In the genomic region with DNA sequence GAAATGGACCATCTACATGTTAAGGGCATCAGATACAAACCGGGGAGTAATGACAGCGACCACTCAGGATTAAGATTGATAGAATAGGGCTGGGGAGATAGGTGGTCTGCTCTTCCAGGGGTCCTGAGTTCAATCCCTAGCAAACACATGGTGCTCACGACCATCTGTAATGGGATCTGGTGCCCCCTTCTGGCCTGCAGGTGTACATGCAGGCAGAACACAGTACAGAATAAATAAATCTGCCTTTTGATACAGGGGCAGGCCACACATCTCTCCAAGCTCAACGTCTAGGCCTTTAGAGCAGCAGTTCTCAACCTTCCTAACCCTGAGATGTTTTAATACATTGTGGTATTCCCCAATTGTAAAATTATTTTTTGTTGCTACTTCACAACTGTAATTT, we compare ENCODE assay signal across 9 mouse cellular contexts.
DNase-seq lines count a peak whose midpoint lies in the region; ATAC-seq and TF ChIP-seq lines count a peak whose summit lies in the region.
"Had no signal": no experiment of that assay in that cellular context is flagged by ENCODE, and none has a peak within 500 bp of the region (broad histone marks: within the 10 kb centered on the region; RNA-seq: fewer than 3 reads in every experiment).

No protein-coding gene starts in this region.

- ATAC-seq in heart, embryonic 12.5 days (ENCODE audit: insufficient number of reproducible peaks, low FRiP score), result no peak
- peak; percentile 51; the same call in 1 of the 2 replicates for ATAC-seq in hindbrain, embryonic 16.5 days

- no peak overlapping the region for H3K4me3 ChIP-seq in heart, embryonic 10.5 days
- H3K4me3 ChIP-seq in heart, embryonic 12.5 days, result no peak overlapping the region
- H3K4me3 ChIP-seq in spleen, adult 2 months (ENCODE audit: extremely low read depth, insufficient read depth, insufficient read length), result no peak overlapping the region
- no peak overlapping the region for H3K4me3 ChIP-seq in hindbrain, embryonic 16.5 days (ENCODE audit: low read length)
- H3K4me3 ChIP-seq: embryonic facial prominence, embryonic 12.5 days had no signal

- peaks cover 6% of the 10 kb centered on the region; the same call in 1 of the 2 replicates for H3K4me1 ChIP-seq in heart, embryonic 10.5 days
- H3K4me1 ChIP-seq in heart, embryonic 12.5 days (replicated peaks), result peaks cover 4% of the 10 kb centered on the region; the same call in 1 of the 2 replicates
- no peaks in the 10 kb centered on the region for H3K4me1 ChIP-seq in spleen, adult 2 months (ENCODE audit: control insufficient read depth, insufficient read depth, insufficient read length)
- peaks cover 4% of the 10 kb centered on the region; the same call in 1 of the 2 replicates for H3K4me1 ChIP-seq in hindbrain, embryonic 16.5 days (ENCODE audit: control insufficient read depth, insufficient read depth, low read depth, low read length)
- H3K4me1 ChIP-seq: embryonic facial prominence, embryonic 12.5 days had no signal

- no peaks in the 10 kb centered on the region for H3K36me3 ChIP-seq in heart, embryonic 10.5 days
- no peaks in the 10 kb centered on the region for H3K36me3 ChIP-seq in heart, embryonic 12.5 days
- no peaks in the 10 kb centered on the region for H3K36me3 ChIP-seq in spleen, adult 2 months (ENCODE audit: control insufficient read depth, insufficient read depth, low read length)
- no peaks in the 10 kb centered on the region for H3K36me3 ChIP-seq in hindbrain, embryonic 16.5 days (ENCODE audit: control insufficient read depth, insufficient read depth, low read length)
- H3K36me3 ChIP-seq: embryonic facial prominence, embryonic 12.5 days had no signal

- TF ChIP-seq POLR2A in spleen, adult 2 months (IDR thresholded peaks at IDR 0.05; ENCODE audit: low read depth, low read length), result no peak

- H3K4me2 ChIP-seq in heart, embryonic 12.5 days, result no peak overlapping the region
- H3K4me2 ChIP-seq in hindbrain, embryonic 16.5 days (ENCODE audit: low read length), result no peak overlapping the region
- H3K4me2 ChIP-seq: embryonic facial prominence, embryonic 12.5 days had no signal

- no peak overlapping the region for H3K9ac ChIP-seq in heart, embryonic 12.5 days
- no peak overlapping the region for H3K9ac ChIP-seq in hindbrain, embryonic 16.5 days (ENCODE audit: low read depth, low read length)
- H3K9ac ChIP-seq: embryonic facial prominence, embryonic 12.5 days had no signal

- WGBS in heart, embryonic 10.5 days, result 29% methylated on average over 4 of the region's 4 CpGs
- 18% methylated on average over 4 of the region's 4 CpGs for WGBS in heart, embryonic 12.5 days
- WGBS in spleen, adult 2 months, result 19% methylated on average over 4 of the region's 4 CpGs
- WGBS in hindbrain, embryonic 16.5 days, result 26% methylated on average over 4 of the region's 4 CpGs

- H3K9me3 ChIP-seq in heart, embryonic 10.5 days, result no peaks in the 10 kb centered on the region
- H3K9me3 ChIP-seq in heart, embryonic 12.5 days (replicated peaks), result 0 out of 2 replicates have a peak, but pooled peaks cover 5% of the 10 kb centered on the region
- H3K9me3 ChIP-seq in hindbrain, embryonic 16.5 days (ENCODE audit: control insufficient read depth, low read length), result no peaks in the 10 kb centered on the region
- H3K9me3 ChIP-seq: embryonic facial prominence, embryonic 12.5 days had no signal

- TF ChIP-seq CTCF in spleen, adult 2 months (IDR thresholded peaks at IDR 0.05; ENCODE audit: extremely low read depth, insufficient read depth, insufficient read length, insufficient replicate concordance), result peak; percentile 83; the same call in 1 of the 2 replicates

- peak; percentile 67 for DNase-seq in heart, embryonic 10.5 days (ENCODE audit: low spot score)
- DNase-seq in spleen, adult 2 months (ENCODE audit: low read depth in 1 of 2, low spot score in 2 of 2), result peak; percentile 19 to 54
- no peak for DNase-seq in spleen, adult 12 weeks (ENCODE audit: low spot score)
- DNase-seq in c-Kit-positive CD71-negative TER-119-negative erythroid progenitor cells, embryonic 14.5 days (ENCODE audit: low read depth), result peak; percentile 25
- DNase-seq in mesoderm, embryonic 11.5 days (ENCODE audit: low read depth, low spot score), result peak; percentile 63
- no peak for DNase-seq in yolk sac, embryonic 10.5 days (ENCODE audit: low spot score)

- H3K27me3 ChIP-seq in heart, embryonic 10.5 days (ENCODE audit: insufficient read depth, poor library complexity, severe bottlenecking), result peaks cover 3% of the 10 kb centered on the region; the same call in 1 of the 2 replicates
- H3K27me3 ChIP-seq in heart, embryonic 12.5 days (replicated peaks), result peaks cover 12% of the 10 kb centered on the region; the same call in 1 of the 2 replicates
- H3K27me3 ChIP-seq in spleen, adult 2 months (ENCODE audit: control insufficient read depth, insufficient read depth, low read length), result no peaks in the 10 kb centered on the region
- H3K27me3 ChIP-seq in hindbrain, embryonic 16.5 days (replicated peaks; ENCODE audit: control insufficient read depth, insufficient read depth, low read length), result no peaks in the 10 kb centered on the region
- H3K27me3 ChIP-seq: embryonic facial prominence, embryonic 12.5 days had no signal

- H3K27ac ChIP-seq in heart, embryonic 10.5 days, result no peak overlapping the region
- H3K27ac ChIP-seq in heart, embryonic 12.5 days (ENCODE audit: poor library complexity, severe bottlenecking), result no peak overlapping the region
- no peak overlapping the region for H3K27ac ChIP-seq in spleen, adult 2 months (ENCODE audit: insufficient read depth, low read length)
- no peak overlapping the region for H3K27ac ChIP-seq in hindbrain, embryonic 16.5 days (ENCODE audit: low read depth, low read length)
- H3K27ac ChIP-seq: embryonic facial prominence, embryonic 12.5 days had no signal

Comparison
In these comparisons a context has a peak if more than half of its experiments do, and no peak if none do; other contexts are left out.
1. DNase-seq: peak in heart, embryonic 10.5 days (single experiment), spleen, adult 2 months (2 of 2), c-Kit-positive CD71-negative TER-119-negative erythroid progenitor cells, embryonic 14.5 days (single experiment) and mesoderm, embryonic 11.5 days (single experiment); none in spleen, adult 12 weeks (single experiment) and yolk sac, embryonic 10.5 days (single experiment).